In genomic region chr14:51129624-51129975, GRCm38 (mm10) we compare ENCODE assay signal across 31 mouse cellular contexts. TPM values are rescaled to one million over a fixed set of nuclear protein-coding genes. Genes with fewer than 3 reads are reported as not detected.
DNase-seq lines count a peak whose midpoint lies in the region; ATAC-seq and TF ChIP-seq lines count a peak whose summit lies in the region.
"Had no signal": no experiment of that assay in that cellular context is flagged by ENCODE, and none has a peak within 500 bp of the region (broad histone marks: within the 10 kb centered on the region; RNA-seq: fewer than 3 reads in every experiment).

No protein-coding gene starts in this region.

- peaks cover 6 to 8% of the 10 kb centered on the region in 2 experiments for H3K36me3 ChIP-seq in CH12.LX (replicated peaks in 1 of 2; ENCODE audit: control insufficient read depth in 1 of 2, insufficient read depth in 1 of 2, low read length in 1 of 2)
- H3K36me3 ChIP-seq in MEL (ENCODE audit: control insufficient read depth in 1 of 2, insufficient read depth in 2 of 2, low read length in 2 of 2), result peaks cover 0 to 37% of the 10 kb centered on the region in 2 experiments; a peak in 2 of 4 replicates
- no peaks in the 10 kb centered on the region for H3K36me3 ChIP-seq in liver, embryonic 16.5 days (ENCODE audit: control insufficient read depth, insufficient read depth)
- H3K36me3 ChIP-seq: limb, embryonic 15.5 days; neural tube, embryonic 13.5 days; stomach, embryonic 15.5 days had no signal

- H3K4me2 ChIP-seq in CH12.LX (ENCODE audit: insufficient read depth, low read depth, poor library complexity, severe bottlenecking), result peak overlapping the region; percentile 79
- H3K4me2 ChIP-seq in liver, embryonic 16.5 days (ENCODE audit: low read depth, low read length), result peak overlapping the region; percentile 71
- H3K4me2 ChIP-seq: limb, embryonic 15.5 days; neural tube, embryonic 13.5 days; stomach, embryonic 15.5 days had no signal

- H3K4me1 ChIP-seq in CH12.LX (ENCODE audit: control insufficient read depth in 1 of 2, insufficient read depth in 2 of 2) (peaks cover 15 to 57% of the 10 kb centered on the region in 2 experiments), MEL (ENCODE audit: control insufficient read depth in 1 of 2, insufficient read depth in 2 of 2, low read length in 2 of 2) (peaks cover 13 to 41% of the 10 kb centered on the region in 2 experiments)
- peaks cover 59% of the 10 kb centered on the region for H3K4me1 ChIP-seq in liver, embryonic 16.5 days (ENCODE audit: control insufficient read depth, low read depth, low read length)
- H3K4me1 ChIP-seq: limb, embryonic 15.5 days; neural tube, embryonic 13.5 days; stomach, embryonic 15.5 days had no signal

- WGBS in liver, embryonic 16.5 days (ENCODE audit: insufficient replicate concordance), result 18% methylated on average over 4 of the region's 4 CpGs

- H3K4me3 ChIP-seq in CH12.LX (replicated peaks in 1 of 3; ENCODE audit: low read depth in 2 of 3, low read length in 2 of 3, poor library complexity in 1 of 3) (peak overlapping the region in 2 of 3 experiments; percentile 39 to 55), MEL (ENCODE audit: control insufficient read depth in 1 of 2, insufficient read depth in 1 of 2, low read depth in 2 of 2, low read length in 2 of 2) (peak overlapping the region; percentile 60 to 75)
- H3K4me3 ChIP-seq in liver, embryonic 16.5 days (ENCODE audit: low read depth, low read length), result peak overlapping the region; percentile 51
- H3K4me3 ChIP-seq: limb, embryonic 15.5 days; neural tube, embryonic 13.5 days had no signal

- ATAC-seq in erythroid progenitor cell, adult 5-6 weeks (replicated peaks; ENCODE audit: low FRiP score, poor library complexity, severe bottlenecking), result peak; percentile 38; the same call in 1 of the 2 replicates
- ATAC-seq in liver, embryonic 16.5 days (ENCODE audit: low read depth), result no peak
- ATAC-seq: forebrain, embryonic 16.5 days; hindbrain, embryonic 16.5 days; lung, postnatal 0 days had no signal

- DNase-seq in CH12.LX (ENCODE audit: extremely low read depth) (no peak), MEL (ENCODE audit: low read depth, low spot score) (peak; percentile 67)
- no peak for DNase-seq in gastrocnemius, adult 18-20 months (ENCODE audit: low spot score)
- no peak for DNase-seq in adrenal gland, postnatal 10 days
- no peak for DNase-seq in urinary bladder, postnatal 14 days (ENCODE audit: low spot score)
- DNase-seq: adrenal gland, postnatal 25 days; cerebellum, adult 9-10 months; gastrocnemius, postnatal 36 days; heart, postnatal 36 days; layer of hippocampus, postnatal 36 days; midbrain, embryonic 14.5 days; right cerebral cortex, postnatal 14 days; thymus, adult 18-20 months; thymus, postnatal 4 days had no signal

- TF ChIP-seq EP300 in CH12.LX (IDR thresholded peaks at IDR 0.05; ENCODE audit: low read length), result no peak
- TF ChIP-seq EP300 in MEL (IDR thresholded peaks at IDR 0.05; ENCODE audit: low read depth in 1 of 2, low read length in 2 of 2), result peak in 1 of 2 experiments; percentile 32; a peak in 2 of 4 replicates

- TF ChIP-seq POLR2A in CH12.LX (IDR thresholded peaks at IDR 0.05; ENCODE audit: low read depth, low read length), result no peak
- TF ChIP-seq POLR2A in MEL (IDR thresholded peaks at IDR 0.05; ENCODE audit: control insufficient read depth in 1 of 2, insufficient read depth in 1 of 2, low read depth in 1 of 2, low read length in 2 of 2, poor library complexity in 1 of 2), result no peak

- H3K79me2 ChIP-seq in CH12.LX (replicated peaks; ENCODE audit: control insufficient read depth, extremely low read depth, insufficient read depth, poor library complexity, severe bottlenecking), result peaks cover 3% of the 10 kb centered on the region; the same call in 1 of the 2 replicates
- peaks cover 7% of the 10 kb centered on the region for H3K79me2 ChIP-seq in MEL (ENCODE audit: control insufficient read depth, insufficient read depth, low read length, poor library complexity)

- dilution Hi-C loops in CH12.LX (cut with MboI; ENCODE audit: extremely low pct_ligation_motif_present, extremely low pct_unique_long_range_greater_than_20kb, low sequenced_read_pairs), result no loop called here

- H3K9ac ChIP-seq in CH12.LX (ENCODE audit: insufficient read depth, low read depth) (peak overlapping the region; percentile 70; the same call in 1 of the 2 replicates), MEL (ENCODE audit: control insufficient read depth, low read depth, low read length, poor library complexity, severe bottlenecking) (peak overlapping the region; percentile 74)
- peak overlapping the region; percentile 50 for H3K9ac ChIP-seq in liver, embryonic 16.5 days (ENCODE audit: low read depth, low read length)
- H3K9ac ChIP-seq: limb, embryonic 15.5 days; neural tube, embryonic 13.5 days; stomach, embryonic 15.5 days had no signal

- in situ Hi-C loops in CH12.LX (cut with MboI; ENCODE audit: low pct_ligation_motif_present, low pct_unique_long_range_greater_than_20kb, low sequenced_read_pairs), result no loop called here

- TF ChIP-seq CTCF in CH12.LX (conservative IDR thresholded peaks at IDR 0.05 in 1 of 2, IDR thresholded peaks at IDR 0.05 in 1 of 2; ENCODE audit: low read depth in 2 of 2, low read length in 2 of 2) (no peak), MEL (IDR thresholded peaks at IDR 0.05 in 2 of 3, conservative IDR thresholded peaks at IDR 0.05 in 1 of 3; ENCODE audit: control insufficient read depth in 1 of 3, insufficient read depth in 1 of 3, low read depth in 2 of 3, low read length in 3 of 3, poor library complexity in 1 of 3, severe bottlenecking in 1 of 3) (no peak)

- H3K9me3 ChIP-seq in CH12.LX (replicated peaks; ENCODE audit: low read length), result no peaks in the 10 kb centered on the region
- H3K9me3 ChIP-seq in MEL (replicated peaks; ENCODE audit: insufficient read depth, low read length), result no peaks in the 10 kb centered on the region
- H3K9me3 ChIP-seq in liver, embryonic 16.5 days (replicated peaks; ENCODE audit: control insufficient read depth, low read length), result no peaks in the 10 kb centered on the region
- H3K9me3 ChIP-seq: limb, embryonic 15.5 days; stomach, embryonic 15.5 days had no signal

- H3K27me3 ChIP-seq in CH12.LX (replicated peaks), result no peaks in the 10 kb centered on the region
- no peaks in the 10 kb centered on the region for H3K27me3 ChIP-seq in MEL (ENCODE audit: control insufficient read depth in 1 of 2, insufficient read depth in 2 of 2, low read length in 2 of 2)
- H3K27me3 ChIP-seq in liver, embryonic 16.5 days (ENCODE audit: control insufficient read depth, insufficient read depth, low read depth, low read length), result no peaks in the 10 kb centered on the region
- H3K27me3 ChIP-seq: limb, embryonic 15.5 days; megakaryocyte, embryonic 14.5 days; neural tube, embryonic 13.5 days; stomach, embryonic 15.5 days had no signal

- H3K27ac ChIP-seq in CH12.LX (ENCODE audit: insufficient read depth, low read depth) (no peak overlapping the region), MEL (ENCODE audit: control insufficient read depth, low read depth, low read length) (peak overlapping the region; percentile 95)
- H3K27ac ChIP-seq in liver, embryonic 16.5 days (ENCODE audit: low read length), result peak overlapping the region; percentile 95
- H3K27ac ChIP-seq: limb, embryonic 15.5 days; neural tube, embryonic 13.5 days had no signal

- no peak for TF ChIP-seq RAD21 in CH12.LX (IDR thresholded peaks at IDR 0.05; ENCODE audit: low read depth, low read length)
- TF ChIP-seq RAD21 in MEL (IDR thresholded peaks at IDR 0.05; ENCODE audit: low read depth, low read length), result no peak

RNA-seq across cellular contexts. Expression of gene Rnase6, which starts 5.9 kb away (rescaled TPM):
- 15.6 and 18.3 TPM in 2 replicates for total RNA-seq in CH12.LX (2012; rRNA removed)
- total RNA-seq in CH12.LX (2014; rRNA removed), result 35.1 and 38.2 TPM in 2 replicates
- 15.3 and 16.4 TPM in 2 replicates for polyA plus RNA-seq in CH12.LX (2012; ENCODE audit: insufficient read length, low read depth)
- total RNA-seq in MEL (2012; rRNA removed), result 65.0 and 73.4 TPM in 2 replicates
- 10 to 100 TPM in 1 of 2 experiments, not detected in 1; 49.2 TPM for polyA plus RNA-seq in MEL (2012; ENCODE audit: insufficient read depth in 1 of 2, insufficient read length in 2 of 2, low read depth in 1 of 2, low replicate concordance in 2 of 2, missing spikeins in 1 of 2)
- 10.5 and 25.6 TPM in 2 replicates for total RNA-seq in erythroid progenitor cell, adult 5-6 weeks (2015; ENCODE audit: low replicate concordance)
- total RNA-seq in erythroid progenitor cell, adult 5-6 weeks (2017; ENCODE audit: low replicate concordance), result 11.7 and 13.3 TPM in 2 replicates
- polyA plus RNA-seq in liver, embryonic 16.5 days (2015; fragmentation: Nextera tagmentation; extraction: Ambion mirVana), result 2.7 and 3.2 TPM in 2 replicates
- total RNA-seq in gastrocnemius, adult 18-20 months (2021), result under 1 TPM in 1 of 2 experiments, not detected in 1; 0.21 TPM
- 1 to 10 TPM; 1.6 to 2.0 TPM for total RNA-seq in adrenal gland, postnatal 10 days (2021)
- total RNA-seq: ES-E14 had no signal
- polyA plus RNA-seq: embryonic facial prominence, embryonic 11.5 days; heart, embryonic 11.5 days had no signal

RNA-seq across cellular contexts. Expression of gene Eddm3b, which starts 15.4 kb away (rescaled TPM):
- not detected in 2 replicates for total RNA-seq in CH12.LX (2012; rRNA removed)
- not detected in 2 replicates for total RNA-seq in CH12.LX (2014; rRNA removed)
- not detected in 2 replicates for polyA plus RNA-seq in CH12.LX (2012; ENCODE audit: insufficient read length, low read depth)
- total RNA-seq in MEL (2012; rRNA removed), result not detected in 2 replicates
- not detected for polyA plus RNA-seq in MEL (2012; ENCODE audit: insufficient read depth in 1 of 2, insufficient read length in 2 of 2, low read depth in 1 of 2, low replicate concordance in 2 of 2, missing spikeins in 1 of 2)
- total RNA-seq in erythroid progenitor cell, adult 5-6 weeks (2015; ENCODE audit: low replicate concordance), result not detected in 2 replicates
- not detected in 2 replicates for total RNA-seq in erythroid progenitor cell, adult 5-6 weeks (2017; ENCODE audit: low replicate concordance)
- polyA plus RNA-seq in liver, embryonic 16.5 days (2015; fragmentation: Nextera tagmentation; extraction: Ambion mirVana), result not detected in 2 replicates
- not detected for total RNA-seq in gastrocnemius, adult 18-20 months (2021)
- total RNA-seq in adrenal gland, postnatal 10 days (2021), result not detected
- total RNA-seq: adrenal gland, postnatal 25 days; ES-E14; gastrocnemius, postnatal 36 days; heart, postnatal 36 days; layer of hippocampus, postnatal 36 days; left cerebral cortex, postnatal 25 days had no signal
- polyA plus RNA-seq: cortical plate, adult 2 months; embryonic facial prominence, embryonic 11.5 days; forebrain, embryonic 16.5 days; heart, embryonic 11.5 days; hindbrain, embryonic 16.5 days; intestine, embryonic 16.5 days; large intestine, adult 2 months; limb, embryonic 15.5 days; midbrain, embryonic 14.5 days; neural tube, embryonic 13.5 days; stomach, embryonic 15.5 days had no signal

RNA-seq across cellular contexts. Expression of gene Rnase1, which starts 17.0 kb away (rescaled TPM):
- total RNA-seq in CH12.LX (2012; rRNA removed) (0.17 TPM in 1 of 2 replicates, not detected in the other), CH12.LX (2014; rRNA removed) (not detected in 2 replicates), MEL (2012; rRNA removed) (not detected in 2 replicates)
- polyA plus RNA-seq in CH12.LX (2012; ENCODE audit: insufficient read length, low read depth) (not detected in 2 replicates), MEL (2012; ENCODE audit: insufficient read depth in 1 of 2, insufficient read length in 2 of 2, low read depth in 1 of 2, low replicate concordance in 2 of 2, missing spikeins in 1 of 2) (under 1 TPM in 1 of 2 experiments, not detected in 1; 0.07 TPM)
- total RNA-seq in erythroid progenitor cell, adult 5-6 weeks (2015; ENCODE audit: low replicate concordance), result not detected in 2 replicates
- total RNA-seq in erythroid progenitor cell, adult 5-6 weeks (2017; ENCODE audit: low replicate concordance), result not detected in 2 replicates
- polyA plus RNA-seq in liver, embryonic 16.5 days (2015; fragmentation: Nextera tagmentation; extraction: Ambion mirVana), result 0.27 and 2.1 TPM in 2 replicates
- under 1 TPM in 1 of 2 experiments, not detected in 1; 0.39 TPM for total RNA-seq in gastrocnemius, adult 18-20 months (2021)
- not detected for total RNA-seq in adrenal gland, postnatal 10 days (2021)
- total RNA-seq: adrenal gland, postnatal 25 days; ES-E14; gastrocnemius, postnatal 36 days had no signal
- polyA plus RNA-seq: embryonic facial prominence, embryonic 11.5 days; forebrain, embryonic 16.5 days; heart, embryonic 11.5 days; midbrain, embryonic 14.5 days had no signal

RNA-seq across cellular contexts. Expression of gene Rnase2b, which starts 32.5 kb away (rescaled TPM):
- total RNA-seq in CH12.LX (2012; rRNA removed) (1.3 and 1.6 TPM in 2 replicates), CH12.LX (2014; rRNA removed) (not detected in 2 replicates), MEL (2012; rRNA removed) (not detected in 2 replicates)
- polyA plus RNA-seq in CH12.LX (2012; ENCODE audit: insufficient read length, low read depth) (0.33 TPM in 1 of 2 replicates, not detected in the other), MEL (2012; ENCODE audit: insufficient read depth in 1 of 2, insufficient read length in 2 of 2, low read depth in 1 of 2, low replicate concordance in 2 of 2, missing spikeins in 1 of 2) (not detected)
- total RNA-seq in erythroid progenitor cell, adult 5-6 weeks (2015; ENCODE audit: low replicate concordance), result not detected in 2 replicates
- total RNA-seq in erythroid progenitor cell, adult 5-6 weeks (2017; ENCODE audit: low replicate concordance), result not detected in 2 replicates
- not detected in 2 replicates for polyA plus RNA-seq in liver, embryonic 16.5 days (2015; fragmentation: Nextera tagmentation; extraction: Ambion mirVana)
- total RNA-seq in gastrocnemius, adult 18-20 months (2021), result not detected
- not detected for total RNA-seq in adrenal gland, postnatal 10 days (2021)
- total RNA-seq: adrenal gland, postnatal 25 days; ES-E14; gastrocnemius, postnatal 36 days; heart, postnatal 36 days; layer of hippocampus, postnatal 36 days; left cerebral cortex, postnatal 25 days had no signal
- polyA plus RNA-seq: cortical plate, adult 2 months; embryonic facial prominence, embryonic 11.5 days; forebrain, embryonic 16.5 days; heart, embryonic 11.5 days; hindbrain, embryonic 16.5 days; intestine, embryonic 16.5 days; kidney, embryonic 16.5 days; large intestine, adult 2 months; limb, embryonic 15.5 days; midbrain, embryonic 14.5 days; neural tube, embryonic 13.5 days; stomach, embryonic 15.5 days had no signal

RNA-seq across cellular contexts. Expression of gene Ang, which starts 38.6 kb away (rescaled TPM):
- 1.6 and 2.2 TPM in 2 replicates for total RNA-seq in CH12.LX (2012; rRNA removed)
- 0.44 and 1.2 TPM in 2 replicates for total RNA-seq in CH12.LX (2014; rRNA removed)
- polyA plus RNA-seq in CH12.LX (2012; ENCODE audit: insufficient read length, low read depth), result 0.97 and 1.2 TPM in 2 replicates
- total RNA-seq in MEL (2012; rRNA removed), result not detected in 2 replicates
- polyA plus RNA-seq in MEL (2012; ENCODE audit: insufficient read depth in 1 of 2, insufficient read length in 2 of 2, low read depth in 1 of 2, low replicate concordance in 2 of 2, missing spikeins in 1 of 2), result not detected
- total RNA-seq in erythroid progenitor cell, adult 5-6 weeks (2015; ENCODE audit: low replicate concordance), result 8.0 and 17.7 TPM in 2 replicates
- total RNA-seq in erythroid progenitor cell, adult 5-6 weeks (2017; ENCODE audit: low replicate concordance), result 2.2 TPM in 1 of 2 replicates, not detected in the other
- polyA plus RNA-seq in liver, embryonic 16.5 days (2015; fragmentation: Nextera tagmentation; extraction: Ambion mirVana), result 6.7 and 8.4 TPM in 2 replicates
- 1 to 10 TPM; 3.0 to 4.1 TPM for total RNA-seq in gastrocnemius, adult 18-20 months (2021)
- 10 to 100 TPM; 14.3 to 22.4 TPM for total RNA-seq in adrenal gland, postnatal 10 days (2021)
